Mouse (Mus musculus) embryonic facial prominence, embryonic 15.5 days (tissue): ENCODE data around the gene Btd. TPM values are rescaled to one million over a fixed set of nuclear protein-coding genes. Genes with fewer than 3 reads are reported as not detected.
A peak's percentile ranks its signal among the peaks of the same experiment; 100 is the strongest.

Source experiments
- ATAC-seq: fragments of 200-750 bp; cut with Nextera tagmentation; 2 replicates; pipeline ENCODE4 v1.8.0; 2017; ENCODE audit warnings: low read depth, moderate TSS enrichment; ENCODE audit not compliant: insufficient number of reproducible peaks, low FRiP score, low TSS enrichment
- H3K27ac ChIP-seq: fragments of 300-500 bp; sonication (generic); replicated peaks from 2 replicates; pipeline ENCODE4 v1.5.1; 2015; ENCODE audit warnings: mild to moderate bottlenecking, inconsistent platforms
- H3K27me3 ChIP-seq: fragments of 300-500 bp; sonication (generic); 2 replicates; pipeline ENCODE4 v1.6.1; 2015; ENCODE audit warnings: inconsistent platforms
- H3K36me3 ChIP-seq: fragments of 300-500 bp; sonication (generic); 2 replicates; pipeline ENCODE4 v1.6.1; 2015; ENCODE audit warnings: mild to moderate bottlenecking, inconsistent platforms
- H3K4me1 ChIP-seq: fragments of 300-500 bp; sonication (generic); 2 replicates; pipeline ENCODE4 v1.6.1; 2015; ENCODE audit warnings: inconsistent platforms
- H3K4me2 ChIP-seq: fragments of 300-500 bp; sonication (generic); replicated peaks from 2 replicates; pipeline ENCODE4 v1.6.1; 2015; ENCODE audit warnings: mild to moderate bottlenecking, inconsistent platforms
- H3K4me3 ChIP-seq: fragments of 300-500 bp; sonication (generic); replicated peaks from 2 replicates; pipeline ENCODE4 v1.5.1; 2015; ENCODE audit warnings: mild to moderate bottlenecking, inconsistent platforms
- H3K9ac ChIP-seq: fragments of 300-500 bp; sonication (generic); 2 replicates; pipeline ENCODE4 v1.6.1; 2015; ENCODE audit warnings: inconsistent platforms
- H3K9me3 ChIP-seq: fragments of 300-500 bp; sonication (generic); replicated peaks from 2 replicates; pipeline ENCODE4 v1.6.1; 2016; ENCODE audit warnings: inconsistent platforms
- WGBS: fragments of 180-500 bp; shearing (Covaris S2); methylation state at CpG from one replicate; pipeline ENCODE4 v1.1.7; 2015; 5-methylcytosine and 5-hydroxymethylcytosine counted together
- polyA plus RNA-seq: library from polyadenylated mRNA; unstranded; fragments of >200 nt; fragmentation: Nextera tagmentation; extraction: Ambion mirVana; gene quantifications from 2 replicates; pipeline ENCODE4 v1.2.1, GENCODE M21; 2015

Btd gene
- polyA plus RNA-seq, 1 experiment from 2014 or later = 33.5 TPM

DNA sequence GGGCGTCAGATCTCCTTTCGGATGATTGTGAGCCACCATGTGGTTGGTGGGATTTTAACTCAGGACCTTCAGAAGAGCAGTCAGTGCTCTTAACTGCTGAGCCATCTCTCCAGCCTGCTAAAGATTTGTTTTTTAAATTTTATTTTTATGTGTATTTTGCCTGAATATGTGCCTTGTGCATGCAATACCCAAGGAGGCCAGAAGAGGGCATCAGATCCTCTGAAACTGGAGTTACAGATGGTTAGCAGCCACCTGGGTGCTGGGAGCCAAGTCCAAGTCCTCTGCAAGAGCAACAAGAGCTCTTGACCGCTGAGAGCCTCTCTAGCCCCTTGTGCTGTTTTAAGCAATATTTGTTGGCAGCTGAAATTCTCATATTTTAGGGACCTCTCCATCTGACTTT is 9.5 kb downstream of the Btd start:
- Histone ChIP-seq H3K27me3 (no peaks in the 10 kb centered on the region), H3K27ac (no peak overlapping the region), H3K9me3 (no peaks in the 10 kb centered on the region), H3K9ac (no peak overlapping the region), H3K36me3 (no peaks in the 10 kb centered on the region), H3K4me1 (no peaks in the 10 kb centered on the region), H3K4me2 (no peak overlapping the region), H3K4me3 (no peak overlapping the region)
- 97% methylated on average over 3 of the region's 3 CpGs for WGBS
- no peak for ATAC-seq

DNA sequence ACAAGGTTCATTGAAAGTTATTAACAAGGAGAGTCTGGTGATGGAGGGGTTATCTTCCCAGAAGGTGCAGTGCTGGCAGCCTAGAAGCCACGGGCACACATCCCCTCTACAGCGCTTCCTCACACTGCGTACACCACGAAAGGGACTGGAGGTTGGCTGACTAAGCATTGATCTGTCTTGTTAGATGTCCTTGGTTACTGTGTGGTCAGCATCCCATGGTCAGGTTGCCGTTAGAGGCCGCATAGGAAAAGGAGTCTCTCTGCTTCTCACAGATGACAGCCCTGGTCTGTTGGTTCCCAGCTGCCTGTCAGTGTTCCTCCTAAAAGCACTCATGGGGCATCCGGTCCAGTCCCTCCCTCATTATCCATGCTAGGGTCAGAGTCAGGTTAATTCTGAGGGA is 10.4 kb downstream of the Btd start:
- no peak for ATAC-seq
- Histone ChIP-seq H3K4me2 (no peak overlapping the region), H3K27me3 (no peaks in the 10 kb centered on the region), H3K4me1 (no peaks in the 10 kb centered on the region), H3K9me3 (no peaks in the 10 kb centered on the region), H3K36me3 (no peaks in the 10 kb centered on the region), H3K9ac (no peak overlapping the region), H3K4me3 (no peak overlapping the region), H3K27ac (no peak overlapping the region)
- WGBS = 84% methylated on average over 7 of the region's 7 CpGs

DNA sequence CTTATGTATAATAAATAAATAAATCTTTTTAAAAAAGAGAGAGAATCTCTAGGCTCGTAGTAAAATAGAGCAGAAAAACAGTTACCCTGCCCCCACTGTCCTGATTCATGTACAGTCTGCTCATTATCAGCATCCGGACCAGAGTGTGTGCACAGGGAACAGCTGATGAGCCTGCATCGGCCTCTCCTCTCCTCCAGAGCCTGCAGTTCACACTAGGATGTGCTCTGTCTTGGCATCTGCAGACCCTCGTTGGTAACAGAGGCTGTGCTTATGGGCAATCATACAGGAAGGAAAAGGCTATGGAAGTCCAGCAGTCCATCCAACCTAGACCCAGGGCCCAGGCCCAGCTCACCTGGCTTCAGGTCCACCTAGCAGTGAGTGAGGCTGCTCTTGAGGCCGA is 11.3 kb downstream of the Btd start:
- Histone ChIP-seq H3K27ac (no peak overlapping the region), H3K4me2 (no peak overlapping the region), H3K4me1 (no peaks in the 10 kb centered on the region), H3K36me3 (no peaks in the 10 kb centered on the region), H3K27me3 (no peaks in the 10 kb centered on the region), H3K9ac (no peak overlapping the region), H3K4me3 (no peak overlapping the region), H3K9me3 (no peaks in the 10 kb centered on the region)
- ATAC-seq = no peak
- 74% methylated on average over 5 of the region's 5 CpGs for WGBS

DNA sequence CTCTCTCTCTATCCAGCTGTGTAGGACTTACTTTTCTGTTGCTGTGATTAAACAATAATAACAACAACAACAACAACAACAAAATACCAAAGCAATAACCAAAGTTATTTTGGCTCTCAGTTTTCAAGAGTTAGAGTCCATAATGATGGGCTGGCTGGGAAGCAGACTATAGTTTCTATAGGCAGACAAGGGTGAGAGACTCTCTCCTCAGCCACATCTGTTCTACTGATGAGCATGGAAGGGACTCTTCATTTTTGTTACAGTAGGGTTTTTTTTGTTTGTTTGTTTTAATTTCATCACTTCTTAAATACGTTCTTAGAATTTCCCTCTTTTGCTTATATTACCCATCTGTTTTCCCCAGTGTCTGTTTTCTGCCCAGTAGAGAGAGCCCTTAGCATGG is 11.8 kb downstream of the Btd start:
- WGBS = 71% methylated on average over 1 of the region's 1 CpGs
- Histone ChIP-seq H3K4me3 (no peak overlapping the region), H3K9ac (no peak overlapping the region), H3K27me3 (no peaks in the 10 kb centered on the region), H3K4me2 (no peak overlapping the region), H3K4me1 (peaks cover 5% of the 10 kb centered on the region), H3K36me3 (no peaks in the 10 kb centered on the region), H3K9me3 (no peaks in the 10 kb centered on the region), H3K27ac (no peak overlapping the region)
- no peak for ATAC-seq

DNA sequence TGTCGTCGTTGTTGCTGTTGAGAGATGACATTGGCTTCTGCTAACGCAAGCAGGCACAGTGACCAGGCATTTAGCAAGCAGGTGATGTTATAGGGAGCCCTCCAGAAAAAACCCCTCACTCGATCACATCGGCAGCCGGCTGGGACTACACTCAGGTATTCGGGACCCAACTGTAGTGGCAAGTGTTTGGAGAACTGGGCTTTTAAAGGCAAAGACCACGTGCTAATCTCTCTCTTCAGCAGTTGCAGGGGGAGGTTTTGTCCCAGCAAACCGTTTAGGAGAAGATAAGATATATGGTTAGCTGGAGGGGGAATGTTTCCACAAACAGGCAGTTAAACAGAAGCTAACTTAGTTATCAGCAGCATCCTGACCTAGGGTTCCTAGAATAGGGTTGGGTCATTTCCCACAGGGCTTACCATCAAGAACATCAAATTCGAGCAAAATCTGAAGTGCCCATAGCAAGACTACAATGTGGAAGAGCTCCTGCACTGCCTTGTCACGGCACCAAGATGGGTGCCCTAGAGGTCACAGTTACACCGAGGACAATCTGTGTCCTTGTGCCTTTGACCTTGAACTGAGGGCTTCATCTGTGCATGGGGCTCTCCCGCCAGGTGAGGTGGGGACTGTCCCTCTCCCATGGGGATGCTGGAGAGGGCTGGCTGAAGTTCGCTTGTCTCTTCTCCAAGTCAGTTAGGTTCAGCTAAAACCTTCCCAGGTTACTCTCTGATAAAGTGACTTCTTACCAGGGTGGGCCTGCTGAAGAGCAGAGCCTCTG is 12.5 kb downstream of the Btd start:
- Histone ChIP-seq H3K9me3 (no peaks in the 10 kb centered on the region), H3K4me2 (no peak overlapping the region), H3K36me3 (no peaks in the 10 kb centered on the region), H3K27ac (no peak overlapping the region), H3K27me3 (no peaks in the 10 kb centered on the region), H3K4me3 (no peak overlapping the region), H3K4me1 (peaks cover 11% of the 10 kb centered on the region), H3K9ac (no peak overlapping the region)
- no peak for ATAC-seq
- WGBS = 82% methylated on average over 14 of the region's 14 CpGs

DNA sequence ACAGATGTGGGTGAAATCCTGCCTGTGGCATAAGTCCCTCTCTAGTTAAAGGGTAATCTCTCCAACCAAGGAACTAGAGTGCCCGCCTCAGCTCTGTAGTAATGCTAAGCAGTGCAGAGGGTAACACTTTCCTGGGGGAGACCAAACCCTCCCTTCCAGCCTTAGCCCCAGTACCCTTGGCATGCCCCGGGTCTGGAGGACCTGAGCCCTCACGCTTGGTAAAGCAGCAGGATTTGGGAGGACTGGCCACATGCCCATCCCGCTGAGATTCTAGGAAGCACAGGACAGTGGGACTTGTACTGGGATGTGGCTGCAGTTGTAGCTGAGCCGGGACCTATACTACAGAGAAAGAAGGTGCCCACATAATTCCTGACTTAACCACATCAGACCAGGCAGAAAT is 14.0 kb downstream of the Btd start:
- H3K4me3 ChIP-seq = no peak overlapping the region
- H3K27ac ChIP-seq = no peak overlapping the region
- H3K27me3 ChIP-seq = no peaks in the 10 kb centered on the region
- H3K4me1 ChIP-seq = peaks cover 26% of the 10 kb centered on the region
- no peak overlapping the region for H3K4me2 ChIP-seq
- no peaks in the 10 kb centered on the region for H3K36me3 ChIP-seq
- 81% methylated on average over 5 of the region's 5 CpGs for WGBS
- H3K9me3 ChIP-seq = no peaks in the 10 kb centered on the region
- ATAC-seq = no peak
- H3K9ac ChIP-seq = no peak overlapping the region

DNA sequence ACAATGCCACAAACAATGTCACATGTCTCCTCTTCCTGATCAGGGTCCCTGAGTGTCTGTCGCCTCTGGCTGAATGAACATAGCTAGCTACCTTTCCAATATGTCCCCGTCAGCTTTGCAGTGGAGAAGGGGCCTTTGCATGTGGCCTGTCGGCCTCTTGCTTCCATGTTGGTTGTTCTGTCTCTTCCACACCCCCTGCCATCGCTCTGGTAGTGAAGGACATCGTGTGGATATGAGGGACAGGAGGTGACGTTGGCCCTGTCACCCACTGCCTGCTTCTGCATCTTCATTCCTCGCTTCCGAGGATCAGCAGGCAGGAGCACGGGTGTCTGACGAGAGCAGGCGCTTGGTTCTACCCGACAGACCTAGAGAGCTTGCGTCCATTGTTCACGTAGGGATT is 14.6 kb downstream of the Btd start:
- 87% methylated on average over 14 of the region's 14 CpGs for WGBS
- ATAC-seq = no peak
- H3K9ac ChIP-seq = no peak overlapping the region
- H3K4me2 ChIP-seq = no peak overlapping the region
- H3K36me3 ChIP-seq = no peaks in the 10 kb centered on the region
- H3K9me3 ChIP-seq = no peaks in the 10 kb centered on the region
- H3K27ac ChIP-seq = no peak overlapping the region
- H3K4me3 ChIP-seq = no peak overlapping the region
- H3K4me1 ChIP-seq = peaks cover 32% of the 10 kb centered on the region
- H3K27me3 ChIP-seq = no peaks in the 10 kb centered on the region

DNA sequence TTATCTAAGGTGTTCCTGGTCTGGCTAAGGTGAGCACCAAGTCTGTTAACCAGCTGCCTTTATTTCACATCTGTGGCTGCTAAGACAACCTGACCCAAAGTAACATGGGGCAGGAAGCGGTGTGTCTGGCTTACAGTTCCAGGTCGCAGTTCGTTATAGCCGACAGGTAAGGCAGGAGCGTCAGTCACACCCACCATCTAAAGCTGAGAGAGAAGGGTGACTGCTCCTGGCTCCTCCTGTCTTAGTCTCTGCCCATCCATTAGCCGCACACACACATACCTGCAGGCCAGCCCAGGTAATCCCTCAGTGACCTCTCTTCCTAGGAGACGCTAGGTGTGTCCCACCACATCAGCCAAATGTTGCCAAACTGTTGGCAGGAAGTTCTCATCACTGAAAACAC is 15.6 kb downstream of the Btd start:
- ATAC-seq = no peak
- Histone ChIP-seq H3K9ac (no peak overlapping the region), H3K27me3 (no peaks in the 10 kb centered on the region), H3K4me1 (peaks cover 42% of the 10 kb centered on the region), H3K36me3 (no peaks in the 10 kb centered on the region), H3K27ac (no peak overlapping the region), H3K4me2 (no peak overlapping the region), H3K4me3 (no peak overlapping the region), H3K9me3 (no peaks in the 10 kb centered on the region)
- 64% methylated on average over 7 of the region's 7 CpGs for WGBS

DNA sequence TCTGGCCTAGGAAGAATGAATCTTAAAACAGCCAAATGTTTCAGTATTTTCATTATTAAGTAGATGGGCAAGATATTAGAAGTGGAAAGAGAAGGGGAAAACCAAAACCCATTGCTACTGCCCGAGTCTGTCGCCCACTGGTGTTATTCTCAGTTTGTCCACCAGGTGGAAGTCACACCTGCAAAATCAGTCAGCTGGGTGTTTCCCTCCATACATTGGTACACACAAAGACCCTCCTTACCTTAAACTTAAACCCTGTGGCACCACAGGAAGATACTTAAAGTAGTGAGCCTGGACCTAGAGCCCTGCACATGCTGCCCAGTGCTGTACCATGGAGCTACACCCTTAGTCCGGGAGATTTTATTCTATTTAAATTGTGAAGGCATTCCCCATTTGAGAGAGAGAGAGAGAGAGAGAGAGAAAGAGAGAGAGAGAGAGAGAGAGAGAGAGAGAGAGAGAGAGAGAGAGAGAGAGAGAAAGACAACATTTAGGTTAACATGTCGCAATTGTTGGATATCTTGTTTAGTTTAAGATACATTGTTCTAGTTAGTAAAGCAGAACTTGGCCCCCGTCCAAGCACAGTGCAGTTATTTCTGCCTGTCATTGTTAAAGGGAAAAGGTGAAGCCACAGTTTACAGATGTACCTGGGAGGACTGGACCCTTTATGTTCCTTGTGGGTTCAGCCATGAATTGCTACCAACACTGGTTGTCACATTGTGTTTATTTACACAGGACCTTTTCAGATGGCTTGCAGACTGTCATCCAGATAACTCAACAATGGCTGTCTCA is 16.2 kb downstream of the Btd start:
- Histone ChIP-seq H3K36me3 (no peaks in the 10 kb centered on the region), H3K4me1 (peaks cover 46% of the 10 kb centered on the region), H3K4me3 (no peak overlapping the region), H3K4me2 (no peak overlapping the region), H3K9me3 (no peaks in the 10 kb centered on the region), H3K27ac (peak overlapping the region; percentile 99; the same call in 1 of the 2 replicates), H3K9ac (no peak overlapping the region), H3K27me3 (no peaks in the 10 kb centered on the region)
- no peak for ATAC-seq
- WGBS = 32% methylated on average over 5 of the region's 5 CpGs

DNA sequence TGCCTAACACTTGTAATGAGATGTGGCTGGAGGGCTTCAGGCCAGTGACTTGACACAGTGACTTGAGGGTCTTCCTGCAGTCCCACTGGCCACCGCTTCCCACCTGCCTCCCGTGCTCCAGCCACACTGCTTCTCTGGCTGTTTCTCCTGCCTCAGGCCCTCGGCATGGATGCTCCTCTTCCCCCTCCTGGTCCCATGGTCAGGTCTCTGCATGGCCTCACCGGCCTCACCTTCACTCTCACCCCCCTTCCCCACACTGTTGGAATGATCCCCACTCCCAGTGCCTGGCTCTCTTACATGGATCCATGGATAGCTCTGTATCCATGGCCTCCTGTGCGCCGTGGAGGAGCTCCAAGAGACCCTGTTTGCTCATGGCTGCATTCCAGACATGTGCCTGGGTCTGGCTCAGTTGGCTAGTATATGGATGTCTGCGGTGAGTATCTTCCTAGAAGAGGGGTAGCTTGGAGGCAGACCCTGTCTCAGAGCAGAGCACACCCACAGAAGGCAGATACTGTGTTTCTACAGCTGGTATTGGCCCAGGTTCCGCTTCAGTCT is 17.4 kb downstream of the Btd start:
- H3K27me3 ChIP-seq = no peaks in the 10 kb centered on the region
- no peak overlapping the region for H3K9ac ChIP-seq
- no peak overlapping the region for H3K4me3 ChIP-seq
- no peak overlapping the region for H3K4me2 ChIP-seq
- ATAC-seq = no peak
- H3K36me3 ChIP-seq = no peaks in the 10 kb centered on the region
- no peaks in the 10 kb centered on the region for H3K9me3 ChIP-seq
- H3K4me1 ChIP-seq = peaks cover 58% of the 10 kb centered on the region
- peak overlapping the region; percentile 99 for H3K27ac ChIP-seq
- 70% methylated on average over 8 of the region's 8 CpGs for WGBS

DNA sequence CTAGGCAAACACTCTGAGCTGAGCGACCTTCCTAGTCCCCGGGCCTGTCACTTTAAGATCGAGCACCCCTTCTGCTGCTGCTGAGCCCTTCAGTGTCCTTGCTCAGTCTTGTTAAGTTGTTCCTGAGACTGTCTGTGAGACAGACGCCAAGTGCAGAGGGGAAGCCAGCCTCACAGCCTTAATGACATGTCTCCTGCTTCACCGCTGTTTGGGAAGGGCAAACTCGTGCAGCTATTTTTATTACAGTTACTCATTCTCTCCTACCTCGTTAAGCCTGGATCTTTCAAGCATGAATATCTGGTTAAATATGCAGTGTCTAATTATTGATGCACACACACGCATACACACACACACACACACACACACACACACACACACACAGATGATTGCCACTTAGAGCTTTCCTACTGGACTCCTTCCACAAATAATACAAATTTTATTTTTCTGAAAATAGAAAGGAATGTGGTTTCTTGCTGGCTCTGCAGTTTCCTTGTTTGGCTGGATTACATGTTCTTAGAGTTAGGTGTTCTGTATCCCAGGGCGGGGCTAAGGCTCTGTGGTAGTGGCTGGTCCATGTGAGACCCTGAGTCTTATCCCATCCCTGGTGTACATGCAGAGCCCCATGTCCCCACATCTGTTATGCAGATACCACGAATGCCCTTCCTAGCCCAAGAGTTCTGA is 18.8 kb downstream of the Btd start:
- Histone ChIP-seq H3K4me3 (no peak overlapping the region), H3K9me3 (no peaks in the 10 kb centered on the region), H3K4me2 (no peak overlapping the region), H3K27me3 (no peaks in the 10 kb centered on the region), H3K36me3 (no peaks in the 10 kb centered on the region), H3K9ac (no peak overlapping the region), H3K27ac (peak overlapping the region; percentile 99), H3K4me1 (peaks cover 72% of the 10 kb centered on the region)
- WGBS = 25% methylated on average over 10 of the region's 10 CpGs
- ATAC-seq = peak; percentile 21
